Mouse (Mus musculus) limb, embryonic 14.5 days (tissue): ENCODE results near the gene Pdia4. TPM values are rescaled to one million over a fixed set of nuclear protein-coding genes. Genes with fewer than 3 reads are reported as not detected.

ENCODE experiments used
- ATAC-seq: fragments of 200-750 bp; cut with Nextera tagmentation; 2 replicates; pipeline ENCODE4 v1.8.0; 2017; ENCODE audit warnings: low read depth, moderate number of reproducible peaks, moderate TSS enrichment; ENCODE audit not compliant: low FRiP score
- DNase-seq: peaks from one replicate; pipeline ENCODE4 v3.0.0-alpha.2; 2015; ENCODE audit warnings: low spot score
- H3K27ac ChIP-seq: fragments of 300-500 bp; sonication (generic); replicated peaks from 2 replicates; pipeline ENCODE4 v1.5.1; 2014; ENCODE audit warnings: low read depth, mild to moderate bottlenecking, low read length, moderate library complexity, mixed read lengths
- H3K27me3 ChIP-seq: fragments of 300-500 bp; sonication (generic); 2 replicates; pipeline ENCODE4 v1.6.1; 2014; ENCODE audit warnings: low read length, mixed read lengths; ENCODE audit not compliant: control insufficient read depth, insufficient read depth
- H3K36me3 ChIP-seq: fragments of 300-500 bp; sonication (generic); 2 replicates; pipeline ENCODE4 v1.6.1; 2014; ENCODE audit warnings: mild to moderate bottlenecking, low read length, moderate library complexity, mixed read lengths; ENCODE audit not compliant: control insufficient read depth, insufficient read depth
- H3K4me1 ChIP-seq: fragments of 300-500 bp; sonication (generic); 2 replicates; pipeline ENCODE4 v1.6.1; 2014; ENCODE audit warnings: antibody characterized with exemption, low read length, mixed read lengths; ENCODE audit not compliant: control insufficient read depth, insufficient read depth
- H3K4me2 ChIP-seq: fragments of 300-500 bp; sonication (generic); replicated peaks from 2 replicates; pipeline ENCODE4 v1.6.1; 2014; ENCODE audit warnings: low read depth, mild to moderate bottlenecking, low read length, moderate library complexity; ENCODE audit not compliant: severe bottlenecking
- H3K4me3 ChIP-seq: fragments of 300-500 bp; sonication (generic); replicated peaks from 2 replicates; pipeline ENCODE4 v1.5.1; 2014; ENCODE audit warnings: low read length
- H3K9ac ChIP-seq: fragments of 300-500 bp; sonication (generic); 2 replicates; pipeline ENCODE4 v1.6.1; 2014; ENCODE audit warnings: mild to moderate bottlenecking, low read depth, low read length, moderate library complexity; ENCODE audit not compliant: severe bottlenecking
- H3K9me3 ChIP-seq: fragments of 300-500 bp; sonication (generic); 2 replicates; pipeline ENCODE4 v1.6.1; 2016; ENCODE audit warnings: low read length; ENCODE audit not compliant: control insufficient read depth
- POLR2A ChIP-seq: fragments of 200-500 bp; IDR thresholded peaks from 2 replicates; pipeline ENCODE4 v1.8.0; 2012; ENCODE audit warnings: inconsistent platforms, mild to moderate bottlenecking, moderate library complexity, borderline replicate concordance; ENCODE audit not compliant: insufficient read depth, insufficient read length; ENCODE audit errors: extremely low read depth
- WGBS: fragments of 180-500 bp; shearing (Covaris S2); extraction: QIAGEN DNeasy Blood & Tissue Kit; methylation state at CpG from one replicate; pipeline ENCODE4 v1.1.7; 2014; 5-methylcytosine and 5-hydroxymethylcytosine counted together
- polyA plus RNA-seq, 2 experiments: library from polyadenylated mRNA; depleted of rRNA in 1 of 2; stranded (reverse) in 1 of 2; unstranded in 1 of 2; fragments of >200 nt; fragmentation: Nextera tagmentation in 1 of 2; extraction: Ambion mirVana in 1 of 2; gene quantifications; 2 replicates each; pipeline versions ENCODE4 v1.2.1 to v1.2.3; 2012 to 2014

The Pdia4 gene
- polyA plus RNA-seq, 2 experiments = 139 to 256 TPM

- WGBS = 94% methylated on average over 2 of the region's 2 CpGs
- peaks cover 62% of the 10 kb centered on the region for H3K36me3 ChIP-seq
Observed at GRCm38 (mm10) chr6:47807419-47807818, 5.8 kb downstream of the Pdia4 start.

GRCm38 (mm10) chr6:47805520-47805919 is 7.7 kb downstream of the Pdia4 start:
- H3K9me3 ChIP-seq = no peaks in the 10 kb centered on the region
- no peak overlapping the region for H3K4me3 ChIP-seq
- no peak overlapping the region for H3K27ac ChIP-seq
- no peak overlapping the region for H3K4me2 ChIP-seq
- peaks cover 11% of the 10 kb centered on the region for H3K4me1 ChIP-seq
- no peak for ATAC-seq
- 83% methylated on average over 2 of the region's 2 CpGs for WGBS
- H3K27me3 ChIP-seq = no peaks in the 10 kb centered on the region
- no peak for DNase-seq
- no peak overlapping the region for H3K9ac ChIP-seq
- peaks cover 80% of the 10 kb centered on the region for H3K36me3 ChIP-seq
- no peak for TF ChIP-seq POLR2A

More at GRCm38 (mm10) chr6:47807419-47807818, 5.8 kb downstream of the Pdia4 start:
- DNase-seq (no peak), ATAC-seq (no peak)
- Histone ChIP-seq H3K27me3 (no peaks in the 10 kb centered on the region), H3K9me3 (no peaks in the 10 kb centered on the region), H3K27ac (no peak overlapping the region), H3K4me3 (no peak overlapping the region), H3K9ac (no peak overlapping the region), H3K4me2 (no peak overlapping the region), H3K4me1 (peaks cover 26% of the 10 kb centered on the region)
- no peak for TF ChIP-seq POLR2A

GRCm38 (mm10) chr6:47799079-47799478 is 14.2 kb downstream of the Pdia4 start:
- ATAC-seq (peak; percentile 30; the same call in 1 of the 2 replicates), DNase-seq (peak; percentile 89)
- Histone ChIP-seq H3K27ac (no peak overlapping the region), H3K4me3 (no peak overlapping the region), H3K27me3 (no peaks in the 10 kb centered on the region), H3K4me2 (no peak overlapping the region), H3K9me3 (no peaks in the 10 kb centered on the region), H3K36me3 (peaks cover 93% of the 10 kb centered on the region), H3K9ac (no peak overlapping the region), H3K4me1 (no peaks in the 10 kb centered on the region)
- WGBS = 51% methylated on average over 6 of the region's 6 CpGs
- TF ChIP-seq POLR2A = no peak

- no peak for TF ChIP-seq POLR2A
- DNase-seq = no peak
- H3K4me2 ChIP-seq = no peak overlapping the region
- H3K27me3 ChIP-seq = no peaks in the 10 kb centered on the region
- no peak for ATAC-seq
- no peak overlapping the region for H3K4me3 ChIP-seq
- no peak overlapping the region for H3K27ac ChIP-seq
- H3K9ac ChIP-seq = no peak overlapping the region
- no peaks in the 10 kb centered on the region for H3K4me1 ChIP-seq
- WGBS = 72% methylated on average over 10 of the region's 10 CpGs
- H3K36me3 ChIP-seq = peaks cover 46% of the 10 kb centered on the region
- no peaks in the 10 kb centered on the region for H3K9me3 ChIP-seq
Observed at GRCm38 (mm10) chr6:47794106-47794830, 19.0 kb downstream of the Pdia4 start.

GRCm38 (mm10) chr6:47793284-47793683 is 19.9 kb downstream of the Pdia4 start:
- H3K9me3 ChIP-seq = no peaks in the 10 kb centered on the region
- 0 out of 2 replicates have a peak, but pooled peaks cover 5% of the 10 kb centered on the region for H3K4me1 ChIP-seq
- H3K9ac ChIP-seq = no peak overlapping the region
- no peak for TF ChIP-seq POLR2A
- peaks cover 37% of the 10 kb centered on the region for H3K36me3 ChIP-seq
- no peaks in the 10 kb centered on the region for H3K27me3 ChIP-seq
- H3K4me3 ChIP-seq = no peak overlapping the region
- WGBS = 76% methylated on average over 5 of the region's 5 CpGs
- no peak overlapping the region for H3K4me2 ChIP-seq
- no peak for ATAC-seq
- H3K27ac ChIP-seq = no peak overlapping the region
- DNase-seq = no peak
